Mouse (Mus musculus): ENCODE measurements around the gene Egfem1.

DNA sequence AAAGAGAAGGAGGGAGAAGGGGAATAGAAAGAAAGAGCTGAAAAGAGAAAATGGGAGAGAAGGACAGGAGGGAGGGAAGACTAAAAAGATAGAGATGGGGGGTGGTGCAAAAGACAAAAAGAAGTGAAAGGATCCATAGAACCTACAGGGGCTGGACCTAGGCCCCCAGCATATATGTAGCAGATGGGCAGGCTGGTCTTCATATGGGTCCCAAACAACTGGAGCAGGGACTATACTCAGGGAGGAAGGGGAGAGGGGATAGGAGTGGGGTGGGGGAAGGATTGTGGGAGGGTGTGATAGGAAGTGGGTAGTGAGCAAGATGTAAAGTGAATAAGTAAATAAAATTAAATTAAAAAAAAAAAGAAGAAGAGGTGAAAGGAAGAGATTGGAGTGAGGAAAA, 45.2 kb upstream of the Egfem1 start:
- TF ChIP-seq POLR2A (IDR thresholded peaks at IDR 0.05; ENCODE audit: borderline replicate concordance, control insufficient read depth, low read depth, low read length): no peak
- no peak for TF ChIP-seq CTCF (IDR thresholded peaks at IDR 0.05; ENCODE audit: control insufficient read depth, insufficient read depth, low read length)
